Mouse (Mus musculus) natural killer cell, adult 2 months (primary cell): ENCODE results near the gene Gpsm3.

Experiments
- DNase-seq, 2 experiments: peaks; one replicate each; pipeline ENCODE4 v3.0.0; 2022; ENCODE audit warnings: low spot score in 2 of 2

The Gpsm3 gene

DNA sequence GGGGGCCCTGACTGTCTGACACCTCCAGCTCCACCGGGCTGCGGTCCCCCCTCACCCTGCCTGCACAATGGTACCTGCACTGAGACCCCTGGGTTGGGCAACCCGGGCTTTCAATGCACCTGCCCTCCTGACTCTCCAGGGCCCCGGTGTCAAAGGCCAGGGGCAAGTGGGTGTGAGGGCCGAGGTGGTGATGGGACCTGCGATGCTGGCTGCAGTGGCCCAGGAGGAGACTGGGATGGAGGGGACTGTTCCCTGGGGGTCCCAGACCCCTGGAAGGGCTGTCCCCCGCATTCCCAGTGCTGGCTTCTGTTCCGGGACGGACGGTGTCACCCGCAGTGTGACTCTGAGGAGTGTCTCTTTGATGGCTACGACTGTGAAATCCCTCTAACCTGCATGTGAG, 7.1 kb upstream of the Gpsm3 start:
- no peak for DNase-seq

DNA sequence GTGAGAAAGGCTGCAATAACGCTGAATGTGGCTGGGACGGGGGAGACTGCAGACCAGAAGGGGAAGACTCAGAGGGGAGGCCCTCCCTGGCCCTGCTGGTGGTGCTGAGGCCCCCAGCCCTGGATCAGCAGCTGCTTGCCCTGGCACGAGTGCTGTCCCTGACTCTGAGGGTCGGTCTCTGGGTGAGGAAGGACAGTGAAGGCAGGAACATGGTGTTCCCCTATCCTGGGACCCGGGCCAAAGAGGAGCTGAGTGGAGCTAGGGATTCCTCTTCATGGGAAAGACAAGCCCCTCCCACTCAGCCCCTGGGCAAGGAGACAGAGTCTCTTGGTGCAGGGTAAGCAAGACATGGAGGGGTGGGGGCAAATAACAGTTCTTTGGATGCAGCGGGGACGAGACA, 6.2 kb upstream of the Gpsm3 start:
- DNase-seq, result no peak

DNA sequence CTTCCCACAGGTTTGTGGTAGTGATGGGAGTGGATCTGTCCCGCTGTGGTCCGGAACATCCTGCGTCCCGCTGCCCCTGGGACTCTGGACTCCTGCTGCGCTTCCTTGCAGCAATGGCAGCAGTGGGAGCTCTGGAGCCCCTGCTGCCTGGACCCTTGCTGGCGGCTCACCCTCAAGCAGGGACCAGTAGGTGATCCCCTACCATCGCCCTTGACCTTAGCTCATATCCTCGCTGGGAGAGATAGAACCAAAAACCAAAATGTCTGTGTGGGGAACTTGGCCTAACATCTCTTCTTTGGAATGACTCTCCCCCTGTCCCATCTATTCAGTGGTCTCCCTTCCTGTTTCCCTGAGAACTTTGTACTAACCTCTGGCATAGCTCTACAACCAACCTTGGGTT, 5.8 kb upstream of the Gpsm3 start:
- no peak for DNase-seq

DNA sequence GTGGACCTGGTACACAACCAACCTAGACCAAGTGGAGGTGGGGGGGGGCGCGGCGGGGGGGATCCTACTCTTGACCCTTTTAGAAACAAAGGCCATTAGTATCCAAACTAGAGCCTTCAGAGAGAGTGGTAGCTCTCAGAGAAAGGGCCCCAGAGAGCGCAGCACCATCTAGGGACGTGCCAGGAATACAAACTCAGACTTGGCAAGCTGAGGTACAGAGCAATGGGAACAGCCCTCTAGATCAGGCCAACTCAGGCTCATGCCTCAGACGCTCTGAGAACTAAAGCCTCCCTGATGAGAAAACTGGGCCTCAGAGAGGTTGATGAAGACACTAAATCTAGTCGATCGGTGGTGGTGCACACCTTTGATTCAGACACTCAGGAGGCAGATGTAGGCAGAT, 4.5 kb upstream of the Gpsm3 start:
- no peak for DNase-seq

DNA sequence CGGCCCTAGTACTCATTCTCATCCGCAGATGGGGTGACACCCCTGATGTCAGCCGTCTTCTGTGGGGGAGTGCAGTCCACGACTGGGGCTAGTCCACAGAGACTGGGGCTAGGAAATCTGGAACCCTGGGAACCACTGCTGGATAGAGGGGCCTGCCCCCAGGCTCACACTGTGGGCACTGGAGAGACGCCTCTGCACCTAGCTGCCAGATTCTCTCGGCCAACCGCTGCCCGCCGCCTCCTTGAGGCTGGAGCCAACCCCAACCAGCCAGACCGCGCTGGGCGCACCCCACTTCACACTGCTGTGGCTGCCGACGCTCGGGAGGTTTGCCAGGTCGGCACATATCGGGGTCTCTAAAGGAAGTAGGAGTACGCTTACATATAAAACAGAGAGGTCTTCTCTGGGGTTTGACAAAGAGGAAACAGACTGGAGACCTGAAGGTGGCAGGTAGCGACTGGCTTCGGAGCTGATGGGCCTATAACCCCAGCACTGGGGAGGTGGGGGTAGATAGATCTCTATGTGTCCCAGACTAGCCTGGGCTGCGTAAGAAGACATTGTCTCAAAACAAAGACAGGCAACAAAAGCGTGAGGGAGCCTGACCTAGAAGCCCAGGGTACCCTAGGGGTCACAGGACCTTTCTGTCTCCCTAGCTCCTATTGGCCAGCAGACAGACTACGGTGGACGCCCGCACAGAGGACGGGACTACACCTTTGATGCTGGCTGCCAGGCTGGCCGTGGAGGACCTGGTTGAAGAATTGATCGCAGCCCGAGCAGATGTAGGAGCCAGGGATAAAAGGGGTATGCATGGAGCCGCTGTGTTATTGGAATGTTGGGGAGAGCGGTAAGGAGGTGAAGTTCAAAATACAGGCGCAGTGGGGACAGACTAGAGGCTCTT, 3.5 kb upstream of the Gpsm3 start:
- no peak for DNase-seq

DNA sequence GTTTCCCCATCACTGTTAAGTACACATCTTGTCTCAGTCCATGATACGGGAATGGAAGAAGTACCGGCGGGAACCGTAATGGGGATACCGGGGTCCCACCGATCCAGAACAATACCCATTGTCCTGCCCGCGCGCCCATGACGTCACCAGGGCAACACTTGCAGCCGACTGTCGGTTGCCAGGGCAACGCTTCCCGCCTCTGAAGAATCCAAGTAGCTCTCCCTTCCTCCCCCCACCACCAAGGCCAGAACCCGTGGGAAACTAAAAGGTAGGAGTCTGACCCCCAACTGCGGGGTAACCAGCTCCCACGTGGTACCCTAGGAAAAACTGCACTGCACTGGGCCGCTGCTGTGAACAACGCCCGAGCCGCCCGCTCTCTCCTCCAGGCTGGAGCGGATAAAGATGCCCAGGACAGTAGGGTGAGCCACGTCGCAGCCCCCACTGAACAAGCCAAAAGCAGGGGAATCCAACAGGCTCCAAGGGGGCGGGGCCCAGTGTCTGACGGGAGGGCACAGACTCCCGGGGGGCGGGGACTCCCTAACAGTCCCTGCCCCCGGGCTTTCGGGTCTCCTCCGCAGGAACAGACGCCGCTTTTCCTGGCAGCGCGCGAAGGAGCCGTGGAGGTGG, 2.7 kb upstream of the Gpsm3 start:
- DNase-seq, result peak; percentile 60 to 63

DNA sequence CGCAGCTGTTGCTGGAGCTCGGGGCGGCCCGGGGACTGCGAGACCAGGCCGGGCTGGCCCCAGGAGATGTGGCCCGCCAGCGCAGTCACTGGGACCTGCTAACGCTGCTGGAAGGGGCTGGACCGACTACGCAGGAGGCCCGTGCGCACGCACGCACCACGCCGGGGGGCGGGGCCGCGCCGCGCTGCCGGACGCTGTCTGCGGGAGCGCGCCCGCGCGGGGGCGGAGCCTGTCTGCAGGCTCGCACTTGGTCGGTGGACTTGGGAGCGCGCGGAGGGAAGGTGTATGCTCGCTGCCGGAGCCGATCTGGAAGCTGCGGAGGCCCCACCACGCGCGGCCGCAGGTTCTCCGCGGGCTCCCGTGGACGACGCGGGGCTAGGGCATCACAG, 2.2 kb upstream of the Gpsm3 start:
- DNase-seq, result peak; percentile 94 to 95

DNA sequence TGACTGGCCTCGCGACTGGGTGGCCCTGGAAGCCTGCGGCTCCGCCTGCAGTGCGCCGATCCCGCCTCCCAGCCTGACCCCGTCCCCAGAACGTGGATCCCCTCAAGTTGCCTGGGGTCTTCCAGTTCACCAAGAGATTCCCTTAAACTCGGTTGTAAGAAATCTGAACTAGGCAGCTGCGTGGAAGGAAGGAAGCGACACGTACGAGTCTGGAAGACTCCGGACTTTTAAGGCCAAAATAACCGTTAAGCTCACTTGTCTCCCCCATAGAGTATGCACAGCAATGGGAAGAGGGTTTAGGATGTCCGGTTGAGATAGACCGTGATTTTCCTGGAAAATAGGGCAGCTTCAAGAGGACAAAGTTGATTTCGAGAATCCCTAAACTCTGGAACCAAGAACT, 1.8 kb upstream of the Gpsm3 start:
- DNase-seq, result no peak

DNA sequence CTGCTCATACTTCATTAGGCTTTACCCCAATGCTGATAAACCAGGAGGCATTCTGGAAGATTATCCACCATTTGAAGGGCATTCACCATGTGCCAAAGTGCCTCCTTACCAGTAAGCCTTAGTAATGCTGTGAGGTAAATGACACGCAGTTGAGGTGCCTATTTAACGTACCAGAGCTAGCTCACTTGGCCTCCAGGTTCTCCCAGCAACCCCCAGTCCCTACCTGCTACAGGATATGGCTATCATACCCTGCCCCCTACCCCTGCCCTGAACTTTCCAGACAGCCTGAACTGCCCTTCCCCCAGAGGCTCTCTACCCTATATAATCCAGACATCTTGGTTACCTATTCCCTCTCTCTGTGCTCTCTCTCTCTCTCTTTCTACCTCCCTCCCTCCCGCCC, 839 bp upstream of the Gpsm3 start:
- DNase-seq, result no peak

DNA sequence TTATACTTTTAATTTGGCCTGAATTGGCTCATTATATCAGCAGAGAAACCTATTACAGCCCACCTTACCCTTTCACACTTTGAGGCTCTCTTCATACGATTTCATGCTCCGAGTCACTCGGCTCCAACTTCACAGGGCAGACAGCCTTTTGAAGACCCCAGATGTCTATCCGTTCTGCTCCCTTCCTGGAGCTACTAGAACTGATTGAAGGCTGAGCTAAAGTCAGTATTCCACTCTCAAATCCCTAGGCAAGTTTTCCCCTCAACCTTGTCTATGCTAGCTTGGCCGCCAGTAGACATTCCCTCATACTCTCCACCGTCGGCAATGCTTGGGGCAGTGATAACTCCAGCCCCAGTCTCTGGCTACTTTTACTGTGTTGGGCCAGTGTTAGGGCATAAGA, 400 bp upstream of the Gpsm3 start:
- no peak for DNase-seq

DNA sequence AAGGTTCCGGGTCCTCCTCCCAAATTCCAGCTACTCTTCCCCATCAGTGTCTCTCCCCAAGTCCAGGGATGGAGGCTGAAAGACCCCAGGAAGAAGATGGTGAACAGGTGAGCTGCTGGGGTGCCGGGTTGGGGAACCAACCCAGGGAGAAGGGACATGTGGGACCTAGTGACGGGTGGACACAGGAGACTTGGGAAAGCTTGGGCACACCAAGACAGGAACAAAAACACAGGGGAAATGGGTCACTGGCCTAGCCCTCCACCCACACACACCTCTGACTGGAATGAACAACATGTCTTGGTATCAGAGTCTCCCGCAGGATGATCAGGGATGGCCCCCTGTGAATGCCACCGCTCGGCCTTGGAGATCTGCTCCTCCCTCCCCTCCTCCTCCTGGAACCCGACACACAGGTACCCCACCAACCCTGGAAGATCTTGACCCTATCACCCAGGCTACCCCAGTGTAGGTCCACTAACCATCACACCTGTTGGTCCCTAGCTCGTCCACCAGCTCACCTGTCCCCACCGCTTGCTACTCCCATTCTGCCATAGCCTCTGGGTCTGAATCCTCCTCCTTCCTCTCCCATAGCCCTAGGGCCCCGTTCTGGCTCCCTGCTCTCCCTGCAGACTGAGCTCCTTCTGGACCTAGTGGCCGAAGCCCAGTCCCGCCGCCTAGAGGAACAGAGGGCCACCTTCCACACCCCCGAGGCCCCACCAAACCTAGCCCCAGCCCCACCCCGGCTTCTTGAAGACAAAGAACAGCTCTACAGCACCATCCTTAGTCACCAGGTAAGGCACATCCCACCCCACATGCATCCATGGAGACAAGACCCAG, 765 bp downstream of the Gpsm3 start:
- no peak for DNase-seq

DNA sequence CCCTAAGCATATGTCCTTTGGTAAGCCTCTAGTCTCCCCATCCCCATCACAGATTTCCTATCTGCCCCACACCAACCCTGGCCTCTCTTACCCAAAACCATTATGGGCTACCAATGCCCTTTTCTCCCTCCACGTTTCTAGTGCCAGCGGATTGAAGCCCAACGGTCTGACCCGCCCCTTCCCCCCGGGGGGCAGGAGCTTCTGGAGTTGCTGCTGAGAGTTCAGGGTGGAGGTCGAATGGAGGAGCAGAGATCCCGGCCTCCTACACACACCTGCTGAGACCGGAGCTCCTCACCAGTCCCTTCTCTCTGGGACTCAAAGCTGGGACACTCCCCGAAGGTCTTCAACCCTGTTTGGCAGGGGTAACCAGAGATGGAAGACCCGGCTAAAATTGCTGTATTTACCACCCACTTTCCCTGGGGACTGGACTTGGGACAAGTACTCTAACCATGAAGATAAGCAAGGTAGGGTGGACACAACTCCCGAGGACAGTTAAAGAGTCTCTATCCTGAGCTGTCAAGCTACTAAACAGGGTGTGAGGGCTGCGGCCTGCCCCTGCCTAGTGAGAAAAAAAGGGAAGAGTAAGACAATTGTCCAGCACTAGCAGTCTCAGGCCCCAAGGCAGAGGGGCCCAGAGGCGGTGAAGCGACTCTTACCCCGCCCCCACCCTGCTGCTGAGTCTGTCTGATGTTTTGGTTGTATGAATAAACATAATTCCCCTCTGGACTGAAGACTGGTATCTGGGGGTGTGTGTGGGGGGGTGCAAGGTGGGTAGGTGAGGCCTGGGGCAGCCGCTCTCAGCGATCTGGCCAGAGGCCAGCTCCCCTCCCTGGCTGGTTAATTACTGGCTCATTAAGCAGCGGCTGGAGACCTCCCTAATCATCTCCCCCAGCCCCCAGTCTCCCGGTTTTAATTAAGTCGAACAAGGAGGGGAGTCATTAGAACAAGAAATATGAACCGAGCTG, 1.7 kb downstream of the Gpsm3 start, which contains the start of gene Pbx2:
Gene Pbx2, plus strand, starts transcription at position 238 of the 965 bp plus-strand sequence.
- DNase-seq, result no peak

DNA sequence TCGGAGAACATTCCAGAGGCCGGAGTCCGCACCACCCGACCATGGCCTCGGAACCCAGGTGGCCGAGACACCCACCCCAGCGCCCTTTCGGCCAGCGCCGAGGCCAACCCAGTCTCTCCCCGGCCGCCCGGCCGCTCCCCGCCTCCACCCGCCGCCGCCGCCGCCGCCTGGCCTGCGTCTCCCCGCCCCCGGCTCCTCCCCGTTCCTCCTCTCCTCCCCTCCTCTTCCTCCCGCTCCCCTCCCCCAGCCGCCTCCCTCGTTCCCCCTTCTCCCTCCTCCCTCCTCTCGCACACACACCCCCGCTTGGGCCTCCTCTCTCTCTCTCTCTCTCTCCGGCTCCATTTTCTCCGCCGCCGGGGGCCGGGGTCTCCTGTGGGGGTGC, 2.4 kb downstream of the Gpsm3 start:
- peak; percentile 38 to 66 for DNase-seq

DNA sequence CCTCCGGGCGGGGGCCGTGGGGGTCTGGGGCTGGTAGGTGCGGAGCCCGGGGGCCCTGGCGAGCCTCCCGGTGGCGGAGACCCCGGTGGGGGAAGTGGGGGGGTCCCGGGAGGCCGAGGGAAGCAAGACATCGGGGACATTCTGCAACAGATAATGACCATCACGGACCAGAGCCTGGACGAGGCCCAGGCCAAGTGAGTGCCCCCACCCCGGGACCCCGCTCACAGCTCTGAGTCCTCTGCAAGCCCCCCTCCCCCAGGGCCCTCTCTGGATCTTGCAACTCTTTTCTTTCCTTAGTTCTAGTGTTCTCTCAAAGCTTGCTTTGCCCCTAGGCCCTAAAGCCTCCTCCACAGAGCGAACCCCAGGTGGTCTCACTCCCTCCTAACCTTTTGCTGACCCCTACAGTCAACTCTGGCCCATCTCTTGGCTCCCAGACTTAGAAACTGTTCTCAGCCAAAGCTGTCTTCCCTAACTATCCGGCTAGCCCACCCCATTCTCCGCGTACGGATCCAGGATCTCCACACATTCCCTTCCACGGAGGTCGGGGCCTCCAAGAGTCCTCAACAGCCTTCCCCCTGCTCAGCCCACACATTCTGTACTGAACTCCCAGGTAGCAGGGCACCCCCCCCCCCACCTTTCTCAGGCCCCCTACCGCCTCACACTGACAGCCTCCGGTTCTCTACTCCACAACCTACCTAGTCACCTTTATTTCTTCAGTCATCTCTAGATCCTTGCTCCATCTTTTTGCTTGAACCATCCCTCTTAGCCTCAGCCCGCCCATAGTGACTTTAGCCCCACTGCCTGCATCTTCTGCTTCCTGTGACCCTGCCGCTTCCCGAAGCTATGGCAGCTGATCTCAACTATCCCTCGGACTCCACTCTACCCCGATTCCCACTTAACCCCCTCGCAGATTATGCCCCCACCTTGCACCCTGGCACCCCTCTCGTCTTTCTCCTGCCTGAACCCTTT, 3.3 kb downstream of the Gpsm3 start:
- DNase-seq, result no peak

DNA sequence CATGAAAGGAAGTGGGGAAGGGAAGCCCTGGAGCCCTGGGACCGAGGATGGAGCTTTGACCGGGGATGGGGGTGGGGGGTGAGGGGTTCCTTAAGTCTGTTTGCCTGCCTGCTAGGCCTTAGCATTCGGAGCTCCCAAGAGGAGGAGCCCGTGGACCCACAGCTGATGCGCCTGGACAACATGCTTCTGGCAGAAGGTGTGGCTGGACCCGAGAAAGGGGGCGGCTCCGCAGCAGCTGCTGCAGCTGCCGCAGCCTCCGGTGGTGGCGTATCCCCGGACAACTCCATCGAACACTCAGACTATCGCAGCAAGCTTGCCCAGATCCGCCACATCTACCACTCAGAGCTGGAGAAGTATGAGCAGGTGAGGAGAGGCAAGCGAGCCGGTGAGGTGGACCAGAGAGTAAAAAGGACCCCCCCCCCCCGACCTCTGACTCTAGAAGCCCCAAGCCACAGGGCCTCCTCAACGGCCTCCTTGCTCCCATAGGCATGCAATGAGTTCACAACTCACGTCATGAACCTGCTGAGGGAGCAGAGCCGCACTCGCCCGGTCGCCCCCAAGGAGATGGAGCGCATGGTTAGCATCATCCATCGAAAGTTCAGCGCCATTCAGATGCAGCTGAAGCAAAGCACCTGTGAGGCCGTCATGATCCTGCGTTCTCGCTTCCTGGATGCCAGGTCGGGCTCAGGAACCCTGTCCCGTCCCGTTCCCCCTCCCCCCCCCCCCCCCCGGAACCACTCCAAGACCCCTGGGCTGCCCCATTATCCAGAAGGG, 4.3 kb downstream of the Gpsm3 start:
- DNase-seq, result no peak

DNA sequence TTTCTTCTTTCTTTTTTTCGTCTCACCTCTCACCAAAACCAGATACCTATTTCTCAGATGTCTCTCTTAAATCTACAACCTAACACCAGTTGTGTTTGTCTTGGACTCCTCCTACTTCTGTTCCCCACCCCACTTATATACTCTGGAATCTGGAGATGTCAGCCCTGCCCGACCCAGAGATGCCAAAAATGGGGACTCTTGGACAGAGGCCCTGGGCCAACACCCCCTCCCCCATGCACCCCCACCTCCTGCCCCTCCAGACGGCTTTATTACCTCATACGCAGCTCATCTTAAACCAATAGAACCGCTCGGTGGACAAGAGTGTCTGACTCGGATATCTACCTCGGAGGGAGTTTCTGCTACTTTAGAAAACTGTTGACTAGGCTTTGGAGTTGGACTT, 6.5 kb downstream of the Gpsm3 start:
- no peak for DNase-seq

DNA sequence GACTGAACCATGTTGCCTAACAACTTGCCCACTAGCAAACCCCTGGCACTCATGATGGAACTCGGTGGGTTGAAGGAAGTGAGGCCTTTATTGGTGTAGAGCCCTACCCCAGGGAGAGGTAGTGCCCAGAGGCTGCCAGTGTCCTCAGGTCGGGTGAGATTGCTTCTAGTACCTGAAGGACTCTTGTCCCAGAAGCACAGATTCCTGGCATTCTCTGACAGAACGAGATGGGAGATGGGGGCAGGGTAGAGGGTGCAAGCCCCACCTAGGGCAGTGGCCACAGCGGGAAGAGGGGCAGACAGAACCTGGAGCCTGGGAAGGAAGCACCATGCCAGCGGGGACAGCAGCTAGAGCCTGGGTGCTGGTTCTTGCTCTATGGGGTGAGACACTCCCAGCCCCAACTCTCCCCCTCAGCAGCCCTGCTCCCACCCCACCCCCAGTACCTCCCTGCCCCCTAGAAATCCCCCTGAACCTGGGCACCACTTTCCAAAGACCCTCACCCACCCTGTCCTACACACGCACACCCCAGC, 8.0 kb downstream of the Gpsm3 start, which contains the start of gene Ager:
Gene Ager, plus strand, starts transcription at position 297 of the 530 bp plus-strand sequence.
- no peak for DNase-seq

DNA sequence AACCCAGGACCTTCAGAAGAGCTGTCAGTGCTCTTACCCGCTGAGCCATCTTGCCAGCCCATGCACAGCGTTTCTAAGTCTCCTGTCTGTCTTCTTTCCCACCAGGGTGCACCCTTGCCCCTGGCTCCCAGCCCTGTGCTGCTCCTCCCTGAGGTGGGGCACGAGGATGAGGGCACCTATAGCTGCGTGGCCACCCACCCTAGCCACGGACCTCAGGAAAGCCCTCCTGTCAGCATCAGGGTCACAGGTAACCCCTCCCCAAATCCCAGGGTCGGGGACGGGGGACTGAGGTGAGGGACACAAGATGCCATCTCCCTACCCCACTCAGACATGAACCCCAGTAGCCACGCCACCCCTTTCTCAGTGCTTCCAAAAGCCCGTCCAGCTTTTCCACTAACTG, 10.3 kb downstream of the Gpsm3 start:
- no peak for DNase-seq

DNA sequence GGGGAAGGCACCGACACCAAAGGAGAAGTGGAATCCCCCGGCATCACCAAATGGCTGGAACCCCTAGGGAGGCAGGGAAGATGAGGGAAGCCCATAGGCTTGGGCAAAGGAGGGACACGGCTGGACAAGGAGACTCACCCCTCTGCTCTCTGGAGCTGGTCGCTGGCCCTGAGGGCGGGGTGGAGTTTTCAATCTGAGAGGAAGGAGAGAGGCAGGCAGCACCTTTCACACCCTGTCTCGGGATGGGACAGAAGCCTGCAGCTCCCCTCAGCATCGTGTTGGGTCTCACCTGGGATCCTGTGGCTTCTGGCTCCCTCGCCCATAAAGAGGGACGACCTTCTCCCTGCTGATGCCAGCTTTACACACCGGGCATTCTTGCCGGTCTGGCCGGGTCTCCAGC, 12.2 kb downstream of the Gpsm3 start:
- no peak for DNase-seq
